Mouse (Mus musculus) limb, embryonic 14.5 days (tissue): ENCODE results near the gene Krtap27-1. TPM values are rescaled to one million over a fixed set of nuclear protein-coding genes. Genes with fewer than 3 reads are reported as not detected.

Source experiments
- ATAC-seq: fragments of 200-750 bp; cut with Nextera tagmentation; 2 replicates; pipeline ENCODE4 v1.8.0; 2017; ENCODE audit warnings: low read depth, moderate number of reproducible peaks, moderate TSS enrichment; ENCODE audit not compliant: low FRiP score
- DNase-seq: peaks from one replicate; pipeline ENCODE4 v3.0.0-alpha.2; 2015; ENCODE audit warnings: low spot score
- H3K27ac ChIP-seq: fragments of 300-500 bp; sonication (generic); replicated peaks from 2 replicates; pipeline ENCODE4 v1.5.1; 2014; ENCODE audit warnings: low read depth, mild to moderate bottlenecking, low read length, moderate library complexity, mixed read lengths
- H3K27me3 ChIP-seq: fragments of 300-500 bp; sonication (generic); 2 replicates; pipeline ENCODE4 v1.6.1; 2014; ENCODE audit warnings: low read length, mixed read lengths; ENCODE audit not compliant: control insufficient read depth, insufficient read depth
- H3K36me3 ChIP-seq: fragments of 300-500 bp; sonication (generic); 2 replicates; pipeline ENCODE4 v1.6.1; 2014; ENCODE audit warnings: mild to moderate bottlenecking, low read length, moderate library complexity, mixed read lengths; ENCODE audit not compliant: control insufficient read depth, insufficient read depth
- H3K4me1 ChIP-seq: fragments of 300-500 bp; sonication (generic); 2 replicates; pipeline ENCODE4 v1.6.1; 2014; ENCODE audit warnings: antibody characterized with exemption, low read length, mixed read lengths; ENCODE audit not compliant: control insufficient read depth, insufficient read depth
- H3K4me2 ChIP-seq: fragments of 300-500 bp; sonication (generic); replicated peaks from 2 replicates; pipeline ENCODE4 v1.6.1; 2014; ENCODE audit warnings: low read depth, mild to moderate bottlenecking, low read length, moderate library complexity; ENCODE audit not compliant: severe bottlenecking
- H3K4me3 ChIP-seq: fragments of 300-500 bp; sonication (generic); replicated peaks from 2 replicates; pipeline ENCODE4 v1.5.1; 2014; ENCODE audit warnings: low read length
- H3K9ac ChIP-seq: fragments of 300-500 bp; sonication (generic); 2 replicates; pipeline ENCODE4 v1.6.1; 2014; ENCODE audit warnings: mild to moderate bottlenecking, low read depth, low read length, moderate library complexity; ENCODE audit not compliant: severe bottlenecking
- H3K9me3 ChIP-seq: fragments of 300-500 bp; sonication (generic); 2 replicates; pipeline ENCODE4 v1.6.1; 2016; ENCODE audit warnings: low read length; ENCODE audit not compliant: control insufficient read depth
- POLR2A ChIP-seq: fragments of 200-500 bp; IDR thresholded peaks from 2 replicates; pipeline ENCODE4 v1.8.0; 2012; ENCODE audit warnings: inconsistent platforms, mild to moderate bottlenecking, moderate library complexity, borderline replicate concordance; ENCODE audit not compliant: insufficient read depth, insufficient read length; ENCODE audit errors: extremely low read depth
- WGBS: fragments of 180-500 bp; shearing (Covaris S2); extraction: QIAGEN DNeasy Blood & Tissue Kit; methylation state at CpG from one replicate; pipeline ENCODE4 v1.1.7; 2014; 5-methylcytosine and 5-hydroxymethylcytosine counted together
- polyA plus RNA-seq, 2 experiments: library from polyadenylated mRNA; depleted of rRNA in 1 of 2; stranded (reverse) in 1 of 2; unstranded in 1 of 2; fragments of >200 nt; fragmentation: Nextera tagmentation in 1 of 2; extraction: Ambion mirVana in 1 of 2; gene quantifications; 2 replicates each; pipeline versions ENCODE4 v1.2.1 to v1.2.3; 2012 to 2014

Gene Krtap27-1
- polyA plus RNA-seq (2012; rRNA removed) = not detected in 2 replicates
- polyA plus RNA-seq (2014; fragmentation: Nextera tagmentation; extraction: Ambion mirVana) = not detected in 2 replicates

DNA sequence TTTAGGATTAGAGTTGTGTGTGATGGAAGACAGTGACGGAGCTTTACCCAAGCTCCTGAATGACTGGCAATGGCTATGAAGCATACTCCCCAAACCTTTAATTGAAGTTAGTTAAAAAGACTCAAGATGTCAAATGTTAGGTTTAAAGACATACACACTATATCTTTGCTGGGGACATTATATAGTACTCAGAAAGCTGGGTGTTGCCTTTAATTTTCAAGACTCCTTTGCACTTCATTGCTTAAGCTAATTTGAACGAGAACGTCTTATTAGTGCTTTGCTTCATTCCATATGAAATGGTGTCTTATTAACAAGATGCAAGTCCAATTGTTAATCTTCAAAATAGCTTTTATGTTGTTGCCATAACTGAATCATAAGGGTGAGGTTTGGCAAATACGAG, at the start of gene Krtap27-1:
TSS of gene Krtap27-1 (minus strand) at position 101 of the 400 bp plus-strand sequence.
- no peak for TF ChIP-seq POLR2A
- H3K27ac ChIP-seq = no peak within 1 kb of the TSS
- H3K4me3 ChIP-seq = no peak within 1 kb of the TSS
- H3K36me3 ChIP-seq = no peaks in the 10 kb centered on the region
- DNase-seq = no peak
- H3K27me3 ChIP-seq = no peaks in the 10 kb centered on the region
- H3K9ac ChIP-seq = no peak within 1 kb of the TSS
- 92% methylated on average over 4 of the region's 4 CpGs for WGBS
- ATAC-seq = no peak
- no peaks in the 10 kb centered on the region for H3K4me1 ChIP-seq
- H3K4me2 ChIP-seq = no peak within 1 kb of the TSS
- no peaks in the 10 kb centered on the region for H3K9me3 ChIP-seq

DNA sequence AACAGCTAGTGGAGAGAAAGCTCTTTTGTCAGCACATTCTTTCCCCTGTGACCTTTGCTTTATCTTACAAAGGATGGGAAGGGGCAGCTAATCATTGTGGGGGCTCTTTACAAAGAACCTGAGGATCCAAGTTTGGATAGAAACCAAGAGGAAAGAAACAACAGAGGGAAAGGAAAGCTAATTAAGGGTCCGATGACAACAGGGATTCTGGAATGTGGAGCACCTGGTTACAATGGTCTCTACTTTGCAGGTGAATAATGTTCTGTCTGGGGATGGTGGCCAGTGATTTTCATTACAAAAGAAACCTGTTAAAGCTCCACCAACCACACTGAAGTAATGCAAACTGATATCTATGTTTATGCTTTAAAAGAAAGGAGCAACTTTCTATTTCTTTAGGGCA, 48.6 kb upstream of the Krtap27-1 start:
- H3K4me1 ChIP-seq = no peaks in the 10 kb centered on the region
- no peaks in the 10 kb centered on the region for H3K9me3 ChIP-seq
- no peak for DNase-seq
- no peak overlapping the region for H3K27ac ChIP-seq
- no peak overlapping the region for H3K9ac ChIP-seq
- no peak overlapping the region for H3K4me3 ChIP-seq
- 47% methylated on average over 1 of the region's 1 CpGs for WGBS
- TF ChIP-seq POLR2A = no peak
- ATAC-seq = no peak
- no peaks in the 10 kb centered on the region for H3K36me3 ChIP-seq
- no peak overlapping the region for H3K4me2 ChIP-seq
- no peaks in the 10 kb centered on the region for H3K27me3 ChIP-seq

DNA sequence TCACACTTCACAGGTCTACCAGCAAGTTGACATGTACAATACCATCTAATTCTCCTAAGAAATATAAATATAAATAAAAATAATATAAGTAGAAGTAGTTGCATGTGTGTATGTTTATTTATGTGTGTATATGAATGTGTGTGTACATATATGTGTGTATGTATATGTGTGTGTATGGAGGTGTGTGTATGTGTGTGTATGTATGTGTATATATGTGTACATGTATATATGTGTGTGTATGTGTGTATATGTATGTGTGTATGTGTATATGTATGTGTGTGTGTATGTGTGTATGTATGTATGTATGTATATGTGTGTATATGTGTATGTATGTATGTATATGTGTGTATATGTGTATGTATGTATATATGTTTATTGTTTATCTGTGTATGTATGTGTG, 45.1 kb upstream of the Krtap27-1 start:
- TF ChIP-seq POLR2A = no peak
- no peak overlapping the region for H3K9ac ChIP-seq
- no peak overlapping the region for H3K27ac ChIP-seq
- H3K27me3 ChIP-seq = no peaks in the 10 kb centered on the region
- H3K4me2 ChIP-seq = no peak overlapping the region
- ATAC-seq = no peak
- H3K9me3 ChIP-seq = no peaks in the 10 kb centered on the region
- no peaks in the 10 kb centered on the region for H3K36me3 ChIP-seq
- no peaks in the 10 kb centered on the region for H3K4me1 ChIP-seq
- H3K4me3 ChIP-seq = no peak overlapping the region
- DNase-seq = no peak

DNA sequence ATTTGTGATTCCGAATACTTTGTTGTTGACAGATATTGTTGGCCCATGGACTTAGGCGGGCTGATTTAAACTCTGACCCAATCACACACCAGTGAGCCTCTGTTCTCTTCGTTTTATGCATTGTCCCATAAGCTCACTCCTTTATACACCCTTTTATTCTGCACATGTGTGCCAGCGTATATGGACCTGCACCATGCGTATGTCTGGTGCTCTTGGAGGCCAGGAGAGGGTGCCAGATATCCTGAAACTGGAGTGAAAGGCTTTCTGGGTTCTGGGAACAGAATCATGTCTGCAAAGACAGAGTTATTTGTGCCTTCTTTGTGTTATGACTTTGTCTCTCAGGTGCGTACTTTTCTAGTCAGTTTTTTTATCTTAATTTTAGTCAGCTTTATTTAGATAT, 39.8 kb upstream of the Krtap27-1 start:
- Histone ChIP-seq H3K4me3 (no peak overlapping the region), H3K27me3 (no peaks in the 10 kb centered on the region), H3K4me2 (no peak overlapping the region), H3K36me3 (no peaks in the 10 kb centered on the region), H3K9me3 (no peaks in the 10 kb centered on the region), H3K9ac (no peak overlapping the region), H3K4me1 (no peaks in the 10 kb centered on the region), H3K27ac (no peak overlapping the region)
- no peak for TF ChIP-seq POLR2A
- DNase-seq (no peak), ATAC-seq (no peak)
- WGBS = 82% methylated on average over 6 of the region's 6 CpGs

DNA sequence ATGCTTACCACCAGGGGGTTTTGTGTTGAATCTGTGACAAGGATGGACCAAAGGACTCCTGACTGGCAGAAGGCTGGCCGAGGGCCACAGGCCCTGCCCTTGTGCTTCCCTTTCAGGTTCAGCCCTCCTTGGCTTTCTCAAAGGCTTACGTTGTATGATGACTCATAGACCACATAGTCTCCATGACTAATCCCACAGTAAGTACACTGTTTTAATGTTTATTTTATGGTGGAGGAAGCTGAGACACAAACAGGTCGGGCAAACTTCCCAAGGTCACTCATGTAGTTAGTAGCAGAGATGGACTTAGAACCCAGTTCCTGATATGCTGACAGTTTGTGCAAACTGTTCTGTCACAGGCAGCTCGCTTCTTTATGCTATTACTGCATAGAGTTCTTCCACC, 39.3 kb upstream of the Krtap27-1 start:
- 83% methylated on average over 4 of the region's 4 CpGs for WGBS
- H3K4me1 ChIP-seq = no peaks in the 10 kb centered on the region
- ATAC-seq (no peak), DNase-seq (no peak)
- no peaks in the 10 kb centered on the region for H3K27me3 ChIP-seq
- no peaks in the 10 kb centered on the region for H3K36me3 ChIP-seq
- H3K9ac ChIP-seq = no peak overlapping the region
- no peak for TF ChIP-seq POLR2A
- no peak overlapping the region for H3K4me2 ChIP-seq
- no peaks in the 10 kb centered on the region for H3K9me3 ChIP-seq
- H3K4me3 ChIP-seq = no peak overlapping the region
- H3K27ac ChIP-seq = no peak overlapping the region

DNA sequence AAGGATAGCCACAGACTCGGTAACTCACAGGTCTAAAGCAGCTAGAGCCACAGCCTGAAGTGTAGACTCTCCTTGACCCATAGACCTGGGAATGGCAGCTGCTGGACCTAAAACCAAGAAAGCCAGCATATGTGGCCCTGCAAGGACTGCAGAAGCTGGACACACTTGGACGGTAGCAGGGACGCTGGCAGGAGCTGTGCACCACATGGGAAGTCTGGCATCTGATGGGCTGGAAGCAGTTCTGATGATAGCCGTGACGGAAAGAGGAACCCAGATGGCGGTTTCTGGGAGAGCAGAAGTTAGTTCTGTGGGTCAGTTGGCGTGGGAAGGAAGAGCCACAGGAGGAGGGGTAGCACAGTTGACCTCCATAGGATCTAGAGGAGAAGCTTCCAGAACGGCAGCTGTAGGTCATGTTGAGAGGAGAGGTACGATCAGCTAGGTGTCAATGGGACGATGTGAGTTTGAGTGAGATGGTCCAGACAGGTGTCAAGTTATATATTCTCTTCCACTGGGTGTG, 36.1 kb upstream of the Krtap27-1 start, which contains the start of gene 2310061N02Rik:
TSS of gene 2310061N02Rik (minus strand) at position 467 of the 517 bp plus-strand sequence.
- no peak for ATAC-seq
- 89% methylated on average over 10 of the region's 10 CpGs for WGBS
- Histone ChIP-seq H3K27ac (no peak within 1 kb of the TSS), H3K9ac (no peak within 1 kb of the TSS), H3K4me2 (no peak within 1 kb of the TSS), H3K36me3 (no peaks in the 10 kb centered on the region), H3K27me3 (no peaks in the 10 kb centered on the region), H3K4me1 (no peaks in the 10 kb centered on the region), H3K9me3 (no peaks in the 10 kb centered on the region), H3K4me3 (no peak within 1 kb of the TSS)
- TF ChIP-seq POLR2A = no peak
- DNase-seq = no peak
